Mouse (Mus musculus): ENCODE data around the gene C1qtnf1. TPM values are rescaled to one million over a fixed set of nuclear protein-coding genes. Genes with fewer than 3 reads are reported as not detected.
A peak's percentile ranks its signal among the peaks of the same experiment; 100 is the strongest.

C1qtnf1 gene
- polyA plus RNA-seq, 1 experiment from 2014 or later: 2.7 TPM

GRCm38 (mm10) chr11:118426765-118427164 is 1.2 kb upstream of the C1qtnf1 start:
- H3K27me3 ChIP-seq (ENCODE audit: control insufficient read depth, insufficient read depth, low read length): peaks cover 4% of the 10 kb centered on the region; the same call in 1 of the 2 replicates
- WGBS (ENCODE audit: insufficient replicate concordance): 59% methylated on average over 5 of the region's 5 CpGs
- H3K36me3 ChIP-seq (ENCODE audit: control insufficient read depth, insufficient read depth, low read length): no peaks in the 10 kb centered on the region
- no peak overlapping the region for H3K27ac ChIP-seq (ENCODE audit: low read depth, low read length)
- no peak overlapping the region for H3K9ac ChIP-seq (ENCODE audit: low read depth, low read length)
- H3K4me1 ChIP-seq (ENCODE audit: control insufficient read depth, insufficient read depth, low read length): peaks cover 24% of the 10 kb centered on the region
- H3K9me3 ChIP-seq (replicated peaks; ENCODE audit: control insufficient read depth, low read length): no peaks in the 10 kb centered on the region
- H3K4me3 ChIP-seq (ENCODE audit: low read depth, low read length): no peak overlapping the region
- H3K4me2 ChIP-seq: no peak overlapping the region
- no peak for ATAC-seq (replicated peaks; ENCODE audit: insufficient number of reproducible peaks, low FRiP score, low TSS enrichment)

DNA sequence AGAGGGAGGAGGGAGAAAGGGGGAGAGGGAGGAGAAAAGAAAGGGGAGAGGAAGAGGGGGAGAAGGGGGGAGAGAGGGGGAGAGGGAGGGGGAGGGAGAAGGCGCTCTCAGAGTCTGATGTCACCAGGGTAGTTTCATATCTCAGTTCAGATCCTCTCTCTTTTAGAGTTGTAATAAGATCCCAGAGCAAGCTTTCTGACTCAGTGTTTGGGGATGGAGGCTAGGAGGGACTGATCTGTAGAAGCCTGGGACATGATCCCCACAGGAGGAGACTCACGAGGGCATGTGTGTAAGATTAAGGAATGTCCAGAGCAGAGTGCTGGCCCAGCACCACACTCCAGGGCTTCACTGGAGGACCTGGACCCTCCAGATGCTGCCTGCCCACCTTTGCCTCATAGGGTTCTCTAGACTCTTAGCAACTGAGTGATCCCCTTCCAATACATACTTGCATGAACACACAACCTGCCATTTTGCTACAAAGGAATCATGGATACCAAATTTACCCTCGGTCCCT is 680 bp upstream of the C1qtnf1 start:
- no peak for ATAC-seq (replicated peaks; ENCODE audit: insufficient number of reproducible peaks, low FRiP score, low TSS enrichment)
- Histone ChIP-seq H3K4me1 (ENCODE audit: control insufficient read depth, insufficient read depth, low read length) (peaks cover 27% of the 10 kb centered on the region), H3K27me3 (ENCODE audit: control insufficient read depth, insufficient read depth, low read length) (peaks cover 4% of the 10 kb centered on the region; the same call in 1 of the 2 replicates), H3K9me3 (replicated peaks; ENCODE audit: control insufficient read depth, low read length) (no peaks in the 10 kb centered on the region), H3K9ac (ENCODE audit: low read depth, low read length) (no peak overlapping the region), H3K36me3 (ENCODE audit: control insufficient read depth, insufficient read depth, low read length) (no peaks in the 10 kb centered on the region), H3K4me2 (peak overlapping the region; percentile 60), H3K27ac (ENCODE audit: low read depth, low read length) (no peak overlapping the region), H3K4me3 (ENCODE audit: low read depth, low read length) (no peak overlapping the region)
- WGBS (ENCODE audit: insufficient replicate concordance): 37% methylated on average over 3 of the region's 3 CpGs

DNA sequence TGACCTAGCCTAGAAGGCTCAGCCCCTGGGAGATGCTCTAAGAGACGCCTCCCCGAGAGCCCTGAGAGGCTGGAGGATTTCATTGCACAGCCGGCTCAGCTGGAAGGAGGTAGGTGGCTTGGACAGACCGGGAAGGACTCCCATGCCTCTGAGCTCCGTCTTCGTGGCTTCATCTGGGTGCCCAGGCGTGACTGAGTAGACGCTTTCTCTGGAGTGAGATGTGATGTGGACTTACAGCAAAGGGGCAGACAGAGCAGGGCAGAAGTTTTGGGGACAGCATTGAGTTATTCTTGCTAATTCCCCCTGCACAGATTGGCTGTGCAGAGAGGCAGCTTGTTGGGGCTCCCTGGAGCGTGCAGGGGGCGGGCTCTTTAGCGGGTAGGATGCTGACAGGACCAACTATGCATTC is 461 bp downstream of the C1qtnf1 start:
- ATAC-seq (replicated peaks; ENCODE audit: insufficient number of reproducible peaks, low FRiP score, low TSS enrichment): no peak
- Histone ChIP-seq H3K27me3 (ENCODE audit: control insufficient read depth, insufficient read depth, low read length) (peaks cover 4% of the 10 kb centered on the region; the same call in 1 of the 2 replicates), H3K4me2 (peak overlapping the region; percentile 60), H3K27ac (ENCODE audit: low read depth, low read length) (peak overlapping the region; percentile 41; the same call in 1 of the 2 replicates), H3K9me3 (replicated peaks; ENCODE audit: control insufficient read depth, low read length) (no peaks in the 10 kb centered on the region), H3K4me3 (ENCODE audit: low read depth, low read length) (peak overlapping the region; percentile 31), H3K4me1 (ENCODE audit: control insufficient read depth, insufficient read depth, low read length) (peaks cover 30% of the 10 kb centered on the region), H3K9ac (ENCODE audit: low read depth, low read length) (peak overlapping the region; percentile 52), H3K36me3 (ENCODE audit: control insufficient read depth, insufficient read depth, low read length) (no peaks in the 10 kb centered on the region)
- WGBS (ENCODE audit: insufficient replicate concordance): 10% methylated on average over 11 of the region's 11 CpGs

GRCm38 (mm10) chr11:118428944-118429709 is 1.1 kb downstream of the C1qtnf1 start:
- H3K9ac ChIP-seq (ENCODE audit: low read depth, low read length): no peak overlapping the region
- H3K4me1 ChIP-seq (ENCODE audit: control insufficient read depth, insufficient read depth, low read length): peaks cover 31% of the 10 kb centered on the region
- peak overlapping the region; percentile 31 for H3K4me3 ChIP-seq (ENCODE audit: low read depth, low read length)
- H3K27me3 ChIP-seq (ENCODE audit: control insufficient read depth, insufficient read depth, low read length): peaks cover 4% of the 10 kb centered on the region; the same call in 1 of the 2 replicates
- no peak for ATAC-seq (replicated peaks; ENCODE audit: insufficient number of reproducible peaks, low FRiP score, low TSS enrichment)
- no peaks in the 10 kb centered on the region for H3K36me3 ChIP-seq (ENCODE audit: control insufficient read depth, insufficient read depth, low read length)
- no peaks in the 10 kb centered on the region for H3K9me3 ChIP-seq (replicated peaks; ENCODE audit: control insufficient read depth, low read length)
- 52% methylated on average over 8 of the region's 8 CpGs for WGBS (ENCODE audit: insufficient replicate concordance)
- H3K27ac ChIP-seq (ENCODE audit: low read depth, low read length): peak overlapping the region; percentile 41; the same call in 1 of the 2 replicates
- peak overlapping the region; percentile 60 for H3K4me2 ChIP-seq

GRCm38 (mm10) chr11:118430291-118430885 is 2.4 kb downstream of the C1qtnf1 start:
- Histone ChIP-seq H3K27ac (ENCODE audit: low read depth, low read length) (no peak overlapping the region), H3K9me3 (replicated peaks; ENCODE audit: control insufficient read depth, low read length) (no peaks in the 10 kb centered on the region), H3K4me3 (ENCODE audit: low read depth, low read length) (no peak overlapping the region), H3K4me2 (no peak overlapping the region), H3K36me3 (ENCODE audit: control insufficient read depth, insufficient read depth, low read length) (no peaks in the 10 kb centered on the region), H3K9ac (ENCODE audit: low read depth, low read length) (0 out of 2 replicates have a peak overlapping the region, but pooled peaks have one; percentile 12), H3K27me3 (ENCODE audit: control insufficient read depth, insufficient read depth, low read length) (peaks cover 6% of the 10 kb centered on the region), H3K4me1 (ENCODE audit: control insufficient read depth, insufficient read depth, low read length) (peaks cover 31% of the 10 kb centered on the region)
- WGBS (ENCODE audit: insufficient replicate concordance): 46% methylated on average over 4 of the region's 4 CpGs
- no peak for ATAC-seq (replicated peaks; ENCODE audit: insufficient number of reproducible peaks, low FRiP score, low TSS enrichment)

DNA sequence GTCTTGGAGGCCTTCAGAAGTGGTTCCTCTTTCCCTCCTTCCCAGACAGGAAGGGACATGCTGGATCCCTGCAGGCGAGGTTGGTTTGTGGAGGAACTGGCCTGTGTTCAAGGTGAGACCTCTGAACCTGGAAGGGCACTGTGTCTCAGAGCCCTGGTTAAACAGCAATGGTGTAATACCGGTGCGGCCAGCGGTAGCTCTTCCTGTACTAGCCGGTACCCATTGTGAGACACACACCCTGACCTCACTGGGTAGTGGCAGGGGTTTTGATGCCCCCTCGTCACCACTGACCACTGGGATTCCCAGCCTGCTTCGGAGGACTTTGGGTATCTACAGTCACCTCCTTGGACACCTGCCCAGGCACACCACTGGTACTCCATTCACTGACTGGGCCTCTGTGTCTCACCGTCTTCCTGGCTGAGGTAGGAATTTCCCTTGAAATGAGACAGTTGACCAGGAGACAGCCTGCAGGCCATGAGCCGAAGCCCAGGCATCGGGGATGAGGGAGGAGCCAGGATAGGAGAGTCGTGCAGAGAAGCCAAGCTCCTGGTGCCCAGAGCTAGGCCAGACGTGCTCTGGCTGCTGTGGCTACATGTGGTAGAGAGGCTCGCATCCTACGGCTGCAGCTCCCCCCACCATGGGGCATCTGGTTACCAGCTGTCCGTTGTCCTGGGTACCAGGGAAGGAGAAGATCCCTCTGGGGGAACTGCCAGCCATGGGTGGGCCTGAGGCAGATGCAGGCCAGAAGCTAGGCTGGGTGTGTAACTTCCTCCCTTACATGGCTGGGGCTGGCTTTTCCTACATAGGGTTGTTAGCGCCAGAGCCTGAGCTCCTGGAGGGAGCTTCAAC is 3.3 kb downstream of the C1qtnf1 start:
- no peak overlapping the region for H3K9ac ChIP-seq (ENCODE audit: low read depth, low read length)

GRCm38 (mm10) chr11:118433398-118433868 is 5.4 kb downstream of the C1qtnf1 start:
- WGBS (ENCODE audit: insufficient replicate concordance): 61% methylated on average over 10 of the region's 10 CpGs
- Histone ChIP-seq H3K9me3 (replicated peaks; ENCODE audit: control insufficient read depth, low read length) (no peaks in the 10 kb centered on the region), H3K36me3 (ENCODE audit: control insufficient read depth, insufficient read depth, low read length) (no peaks in the 10 kb centered on the region), H3K4me2 (peak overlapping the region; percentile 51), H3K9ac (ENCODE audit: low read depth, low read length) (no peak overlapping the region), H3K27ac (ENCODE audit: low read depth, low read length) (no peak overlapping the region), H3K4me3 (ENCODE audit: low read depth, low read length) (peak overlapping the region; percentile 37), H3K27me3 (ENCODE audit: control insufficient read depth, insufficient read depth, low read length) (peaks cover 6% of the 10 kb centered on the region), H3K4me1 (ENCODE audit: control insufficient read depth, insufficient read depth, low read length) (peaks cover 20% of the 10 kb centered on the region)
- no peak for ATAC-seq (replicated peaks; ENCODE audit: insufficient number of reproducible peaks, low FRiP score, low TSS enrichment)

More for the DNA sequence above, 3.3 kb downstream of the C1qtnf1 start:
- Histone ChIP-seq H3K4me2 (no peak overlapping the region), H3K36me3 (ENCODE audit: control insufficient read depth, insufficient read depth, low read length) (no peaks in the 10 kb centered on the region), H3K27ac (ENCODE audit: low read depth, low read length) (no peak overlapping the region), H3K4me1 (ENCODE audit: control insufficient read depth, insufficient read depth, low read length) (peaks cover 31% of the 10 kb centered on the region), H3K27me3 (ENCODE audit: control insufficient read depth, insufficient read depth, low read length) (peaks cover 6% of the 10 kb centered on the region), H3K9me3 (replicated peaks; ENCODE audit: control insufficient read depth, low read length) (no peaks in the 10 kb centered on the region), H3K4me3 (ENCODE audit: low read depth, low read length) (no peak overlapping the region)
- 71% methylated on average over 16 of the region's 16 CpGs for WGBS (ENCODE audit: insufficient replicate concordance)
- no peak for ATAC-seq (replicated peaks; ENCODE audit: insufficient number of reproducible peaks, low FRiP score, low TSS enrichment)

DNA sequence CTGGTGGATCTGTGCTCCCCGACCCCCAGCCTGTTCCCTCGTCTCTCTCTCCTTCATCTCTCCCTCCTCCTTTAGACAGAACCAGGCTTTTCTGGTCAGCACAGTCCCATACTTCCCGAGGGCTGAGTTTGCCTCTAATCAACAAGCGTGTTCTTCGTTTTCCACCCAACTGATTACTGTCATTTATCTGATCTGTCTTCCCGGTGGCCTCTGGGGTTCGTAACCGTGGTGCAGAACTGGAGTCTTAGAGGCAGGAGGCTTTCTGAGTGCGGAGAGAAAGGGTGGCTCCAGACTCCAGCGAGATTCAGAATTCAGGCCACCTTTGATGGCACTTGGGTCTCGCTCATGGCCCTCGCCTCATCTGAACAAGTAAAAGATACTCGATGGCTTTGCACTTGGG is 6.1 kb downstream of the C1qtnf1 start:
- no peak overlapping the region for H3K27ac ChIP-seq (ENCODE audit: low read depth, low read length)
- peak overlapping the region; percentile 37 for H3K4me3 ChIP-seq (ENCODE audit: low read depth, low read length)
- H3K9me3 ChIP-seq (replicated peaks; ENCODE audit: control insufficient read depth, low read length): no peaks in the 10 kb centered on the region
- peak overlapping the region; percentile 51 for H3K4me2 ChIP-seq
- H3K36me3 ChIP-seq (ENCODE audit: control insufficient read depth, insufficient read depth, low read length): no peaks in the 10 kb centered on the region
- peaks cover 18% of the 10 kb centered on the region for H3K4me1 ChIP-seq (ENCODE audit: control insufficient read depth, insufficient read depth, low read length)
- peaks cover 3% of the 10 kb centered on the region; the same call in 1 of the 2 replicates for H3K27me3 ChIP-seq (ENCODE audit: control insufficient read depth, insufficient read depth, low read length)
- WGBS (ENCODE audit: insufficient replicate concordance): 25% methylated on average over 13 of the region's 13 CpGs
- no peak for ATAC-seq (replicated peaks; ENCODE audit: insufficient number of reproducible peaks, low FRiP score, low TSS enrichment)
- peak overlapping the region; percentile 64 for H3K9ac ChIP-seq (ENCODE audit: low read depth, low read length)
